Mouse (Mus musculus) testis, adult 2 months (tissue): ENCODE measurements around the gene Arhgef3. TPM values are rescaled to one million over a fixed set of nuclear protein-coding genes. Genes with fewer than 3 reads are reported as not detected.

ENCODE experiments used
- H3K27ac ChIP-seq: fragments of 200-500 bp; 2 replicates; pipeline ENCODE4 v1.5.1; 2012; ENCODE audit warnings: low read depth, low read length; ENCODE audit not compliant: control insufficient read depth, insufficient read depth
- H3K27me3 ChIP-seq: fragments of 200-500 bp; 2 replicates; pipeline ENCODE4 v1.6.1; 2012; ENCODE audit warnings: mild to moderate bottlenecking, low read length, moderate library complexity; ENCODE audit not compliant: control insufficient read depth, insufficient read depth
- H3K36me3 ChIP-seq: fragments of 200-500 bp; 2 replicates; pipeline ENCODE4 v1.6.1; 2012; ENCODE audit warnings: mild to moderate bottlenecking, low read length; ENCODE audit not compliant: control insufficient read depth, insufficient read depth
- H3K4me1 ChIP-seq: fragments of 200-500 bp; 2 replicates; pipeline ENCODE4 v1.6.1; 2012; ENCODE audit warnings: low read length; ENCODE audit not compliant: control insufficient read depth, insufficient read depth
- H3K4me3 ChIP-seq: fragments of 200-500 bp; 2 replicates; pipeline ENCODE4 v1.5.1; 2012; ENCODE audit warnings: low read depth, mild to moderate bottlenecking, low read length, moderate library complexity, mixed read lengths; ENCODE audit not compliant: control insufficient read depth
- CTCF ChIP-seq: fragments of 200-500 bp; IDR thresholded peaks from 2 replicates; pipeline ENCODE4 v1.5.1; 2012; ENCODE audit warnings: low read depth, mild to moderate bottlenecking, inconsistent platforms, low read length, moderate library complexity; ENCODE audit not compliant: control insufficient read depth, insufficient read depth, insufficient replicate concordance
- POLR2A ChIP-seq: fragments of 200-500 bp; IDR thresholded peaks from 2 replicates; pipeline ENCODE4 v1.6.1; 2012; ENCODE audit warnings: low read depth, mild to moderate bottlenecking, inconsistent platforms, low read length, moderate library complexity; ENCODE audit not compliant: control insufficient read depth
- polyA plus RNA-seq: library from polyadenylated mRNA; depleted of rRNA; stranded (reverse); fragments of >200 nt; gene quantifications from 2 replicates; pipeline ENCODE4 v1.2.3, GENCODE M21; 2012

Gene Arhgef3
- polyA plus RNA-seq, 1 experiment = 7.7 TPM

GRCm38 (mm10) chr14:27071985-27072384 lies 42.7 kb upstream of the Arhgef3 start:
- Histone ChIP-seq H3K27me3 (no peaks in the 10 kb centered on the region), H3K4me3 (no peak overlapping the region), H3K27ac (no peak overlapping the region), H3K4me1 (peaks cover 7% of the 10 kb centered on the region), H3K36me3 (no peaks in the 10 kb centered on the region)
- no peak for TF ChIP-seq CTCF
- TF ChIP-seq POLR2A = no peak

GRCm38 (mm10) chr14:27075084-27075483 lies 39.6 kb upstream of the Arhgef3 start:
- Histone ChIP-seq H3K4me3 (no peak overlapping the region), H3K4me1 (peaks cover 7% of the 10 kb centered on the region), H3K27me3 (no peaks in the 10 kb centered on the region), H3K27ac (no peak overlapping the region), H3K36me3 (no peaks in the 10 kb centered on the region)
- TF ChIP-seq CTCF = no peak
- TF ChIP-seq POLR2A = no peak

GRCm38 (mm10) chr14:27075909-27076521 lies 38.7 kb upstream of the Arhgef3 start:
- Histone ChIP-seq H3K27ac (peak overlapping the region; percentile 14; the same call in 1 of the 2 replicates), H3K27me3 (no peaks in the 10 kb centered on the region), H3K4me3 (no peak overlapping the region), H3K36me3 (no peaks in the 10 kb centered on the region), H3K4me1 (peaks cover 4% of the 10 kb centered on the region)
- TF ChIP-seq POLR2A (no peak), CTCF (no peak)

- Histone ChIP-seq H3K4me3 (no peak overlapping the region), H3K27me3 (no peaks in the 10 kb centered on the region), H3K27ac (peak overlapping the region; percentile 14; the same call in 1 of the 2 replicates), H3K36me3 (no peaks in the 10 kb centered on the region), H3K4me1 (peaks cover 3% of the 10 kb centered on the region)
- TF ChIP-seq POLR2A (no peak), CTCF (no peak)
These were observed 38.2 kb upstream of the Arhgef3 start for GRCm38 (mm10) chr14:27076522-27076920.

GRCm38 (mm10) chr14:27081536-27082275 lies 33.0 kb upstream of the Arhgef3 start:
- TF ChIP-seq CTCF (no peak), POLR2A (no peak)
- H3K27me3 ChIP-seq = no peaks in the 10 kb centered on the region
- no peak overlapping the region for H3K27ac ChIP-seq
- no peaks in the 10 kb centered on the region for H3K36me3 ChIP-seq
- H3K4me3 ChIP-seq = no peak overlapping the region
- no peaks in the 10 kb centered on the region for H3K4me1 ChIP-seq

- H3K4me1 ChIP-seq = no peaks in the 10 kb centered on the region
- no peak overlapping the region for H3K27ac ChIP-seq
- TF ChIP-seq CTCF (no peak), POLR2A (no peak)
- H3K27me3 ChIP-seq = no peaks in the 10 kb centered on the region
- no peak overlapping the region for H3K4me3 ChIP-seq
- no peaks in the 10 kb centered on the region for H3K36me3 ChIP-seq
These were observed 29.2 kb upstream of the Arhgef3 start for GRCm38 (mm10) chr14:27085471-27085870.

GRCm38 (mm10) chr14:27085999-27086398 lies 28.7 kb upstream of the Arhgef3 start:
- Histone ChIP-seq H3K27ac (no peak overlapping the region), H3K4me1 (no peaks in the 10 kb centered on the region), H3K4me3 (no peak overlapping the region), H3K36me3 (no peaks in the 10 kb centered on the region), H3K27me3 (no peaks in the 10 kb centered on the region)
- no peak for TF ChIP-seq POLR2A
- TF ChIP-seq CTCF = no peak
